Mouse (Mus musculus): ENCODE results near the gene Uvrag. TPM values are rescaled to one million over a fixed set of nuclear protein-coding genes. Genes with fewer than 3 reads are reported as not detected.

Gene Uvrag
- total RNA-seq, 4 experiments from 2014 or later = 17.5 to 22.1 (median 20.3) TPM

DNA sequence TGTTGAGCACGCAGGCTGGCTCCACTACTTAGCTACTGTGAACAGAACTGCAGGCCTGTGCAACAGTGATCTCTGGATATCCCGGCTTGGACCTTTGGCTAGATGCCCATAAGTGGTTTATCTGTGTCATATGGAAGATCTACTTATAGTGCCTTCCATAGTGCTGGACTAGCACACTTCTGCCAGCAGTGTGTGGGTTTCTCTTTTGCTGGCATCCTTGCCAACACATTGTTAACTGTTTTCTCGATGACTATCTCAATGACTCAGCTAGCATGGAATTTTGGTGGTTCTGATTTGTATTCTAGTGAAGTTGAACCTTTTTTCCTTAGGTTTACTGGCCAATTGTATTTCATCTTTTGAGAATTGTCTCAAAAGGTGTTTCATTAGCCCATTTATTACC lies 117.0 kb downstream of the Uvrag start:
- DNase-seq (ENCODE audit: low spot score) = no peak

GRCm38 (mm10) chr7:99021277-99021676 lies 119.7 kb downstream of the Uvrag start:
- DNase-seq (ENCODE audit: low spot score) = no peak

DNA sequence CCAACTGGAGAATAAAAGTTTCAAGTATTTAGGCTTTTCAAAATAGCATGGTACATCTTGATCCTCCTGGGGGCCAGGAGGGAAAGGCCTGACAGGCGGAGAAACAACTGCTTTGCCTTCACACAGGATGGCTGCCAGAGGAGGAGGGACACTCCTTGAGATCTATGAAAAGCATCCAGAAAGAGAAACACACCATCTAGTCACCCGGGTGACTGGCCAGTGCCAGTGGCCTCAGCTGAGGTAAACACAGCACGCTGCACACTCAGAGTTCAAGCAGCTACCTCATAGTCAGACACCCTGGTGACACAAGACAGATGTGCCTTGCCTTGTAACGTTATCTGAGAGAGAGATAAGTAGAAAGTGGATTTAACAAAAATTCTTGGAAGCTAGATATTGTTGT lies 120.6 kb downstream of the Uvrag start:
- DNase-seq (ENCODE audit: low spot score) = peak; percentile 42

DNA sequence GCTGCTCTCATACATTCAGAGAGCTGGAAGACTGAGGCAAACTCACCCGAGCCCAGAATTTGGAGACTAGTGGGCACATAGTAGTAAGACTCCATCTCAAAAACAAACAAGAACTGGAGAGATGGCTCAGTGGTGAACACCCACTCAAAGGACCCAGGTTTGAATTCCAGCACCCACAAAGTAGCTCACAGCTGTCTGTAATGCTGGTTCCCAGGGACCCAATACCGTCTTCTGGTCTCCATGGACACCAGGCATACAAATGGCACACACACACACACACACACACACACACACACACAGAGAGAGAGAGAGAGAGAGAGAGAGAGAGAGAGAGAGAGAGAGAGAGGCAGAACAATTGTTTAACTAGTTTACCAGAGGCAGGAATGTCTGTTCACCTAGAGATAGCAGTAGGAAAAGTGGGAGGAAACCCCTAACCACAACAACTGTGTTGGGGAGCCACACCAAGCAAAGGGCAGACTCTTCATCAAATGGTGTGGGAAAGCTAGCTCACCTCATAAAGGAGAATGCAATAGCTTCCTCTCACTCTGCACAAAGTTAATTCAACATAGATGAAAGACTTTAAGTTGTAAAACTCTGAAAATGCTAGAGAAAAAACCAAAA lies 123.6 kb downstream of the Uvrag start:
- DNase-seq (ENCODE audit: low spot score) = no peak

DNA sequence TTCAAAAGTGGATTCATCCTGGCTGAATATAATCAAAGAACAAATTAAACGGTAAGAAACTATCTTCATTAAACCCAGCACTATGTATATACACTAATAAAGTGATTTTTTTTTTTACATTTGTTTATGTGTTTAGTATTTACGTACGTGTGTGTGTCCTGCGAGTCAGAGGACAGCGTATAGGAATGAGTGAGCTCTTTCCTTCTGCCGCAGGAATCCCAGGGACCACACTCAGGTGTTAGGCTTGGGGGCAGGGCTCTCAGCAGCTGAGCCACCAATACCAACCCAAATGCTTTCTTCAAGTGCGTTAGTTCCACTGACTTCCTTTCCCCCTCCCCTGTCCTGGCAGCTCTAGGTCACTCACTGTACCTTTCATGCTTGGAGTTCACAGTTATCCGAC lies 125.0 kb downstream of the Uvrag start:
- DNase-seq (ENCODE audit: low spot score) = no peak

DNA sequence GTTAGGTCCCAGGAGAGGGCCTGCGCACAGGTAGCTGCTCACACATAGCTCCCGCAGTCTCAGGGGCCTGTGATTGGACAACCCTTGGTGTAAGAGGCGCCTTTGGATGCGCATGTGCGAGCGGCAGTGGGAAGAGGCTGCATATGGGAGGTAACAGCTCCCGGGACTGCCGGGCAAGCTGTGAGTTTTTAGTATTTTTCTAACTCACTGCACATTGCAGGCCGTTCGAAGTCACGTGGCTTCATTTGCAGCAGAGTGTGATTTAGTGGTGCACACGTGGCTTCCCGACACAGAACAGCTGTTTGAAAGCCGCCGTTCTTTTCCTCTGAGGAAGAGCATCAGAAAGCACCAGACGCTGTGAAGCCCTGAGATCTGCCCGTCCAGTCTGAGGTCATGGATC lies 125.5 kb downstream of the Uvrag start:
- DNase-seq (ENCODE audit: low spot score) = no peak

GRCm38 (mm10) chr7:99014620-99015019 lies 126.3 kb downstream of the Uvrag start:
- no peak for DNase-seq (ENCODE audit: low spot score)

GRCm38 (mm10) chr7:99007506-99008354 lies 133.2 kb downstream of the Uvrag start:
- DNase-seq (ENCODE audit: low spot score) = no peak

GRCm38 (mm10) chr7:99003231-99003630 lies 137.7 kb downstream of the Uvrag start:
- no peak for DNase-seq (ENCODE audit: low spot score)

DNA sequence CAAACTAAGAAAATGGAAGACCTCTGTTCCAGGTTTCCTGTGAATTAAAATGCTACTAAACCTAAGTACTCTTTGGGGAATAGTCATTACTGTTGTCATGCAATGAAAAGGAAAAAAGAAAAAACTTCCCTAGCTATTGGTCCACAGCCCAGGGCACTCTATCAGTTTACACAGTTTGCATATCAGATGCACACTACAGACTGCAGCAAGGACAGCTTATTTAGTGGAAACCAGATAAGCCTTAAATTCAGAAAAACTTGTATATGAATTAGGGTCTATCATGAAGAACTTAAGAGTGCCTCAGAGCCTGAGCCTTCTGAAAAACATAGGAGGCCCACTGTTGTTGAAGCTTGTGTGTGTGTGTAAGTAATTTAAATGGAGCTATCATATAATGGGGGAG lies 142.2 kb downstream of the Uvrag start:
- DNase-seq (ENCODE audit: low spot score) = no peak

DNA sequence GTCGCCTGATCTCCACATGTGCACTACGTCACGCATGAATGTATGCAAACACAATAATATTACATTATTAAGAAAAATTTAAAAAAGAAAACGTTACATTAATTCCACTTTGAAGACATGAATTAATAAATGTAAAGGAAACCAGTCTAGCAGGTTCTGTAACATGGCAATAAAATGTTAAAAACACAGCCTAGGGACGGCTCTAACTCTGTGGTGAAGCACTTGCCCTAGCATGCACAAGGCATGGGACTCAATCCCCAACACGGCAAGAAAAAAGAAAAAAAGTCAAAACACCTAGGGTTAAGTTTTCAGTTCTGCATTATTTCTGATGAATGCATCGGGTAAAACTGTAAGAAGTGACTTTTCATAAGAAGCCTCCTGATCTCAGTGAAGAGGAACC lies 143.2 kb downstream of the Uvrag start:
- no peak for DNase-seq (ENCODE audit: low spot score)

- DNase-seq (ENCODE audit: low spot score) = no peak
Observed at GRCm38 (mm10) chr7:98996791-98997190, 144.2 kb downstream of the Uvrag start.

DNA sequence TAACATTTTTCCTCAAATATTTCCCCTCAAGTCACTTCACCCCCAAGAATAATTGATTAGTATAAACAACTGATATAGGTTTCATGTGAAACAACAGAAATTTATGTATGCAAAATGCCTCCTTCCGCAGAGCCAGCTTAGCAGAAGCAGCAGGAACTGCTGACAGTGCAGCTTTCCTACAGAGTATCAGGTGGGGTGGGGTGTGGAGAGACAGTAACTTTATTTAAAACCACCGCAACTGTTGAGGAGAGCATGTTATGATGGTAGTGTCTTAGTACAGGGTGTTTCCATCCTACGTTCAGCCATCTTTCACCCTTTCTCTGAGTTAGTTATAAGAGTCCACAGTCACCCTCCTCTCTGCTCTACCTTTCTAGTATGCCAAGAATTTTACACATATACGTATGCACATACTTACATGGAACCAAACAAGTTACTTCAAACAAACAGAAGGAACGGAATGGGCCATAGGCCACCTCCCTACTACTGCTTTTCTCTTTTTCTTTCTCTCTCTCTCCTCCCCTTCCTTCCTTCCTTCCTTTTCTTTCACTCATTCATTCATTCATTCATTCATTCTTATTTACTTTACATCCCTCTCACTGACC lies 145.7 kb downstream of the Uvrag start:
- DNase-seq (ENCODE audit: low spot score) = no peak

- DNase-seq (ENCODE audit: low spot score) = no peak
Observed at GRCm38 (mm10) chr7:98994137-98994536, 146.8 kb downstream of the Uvrag start.

DNA sequence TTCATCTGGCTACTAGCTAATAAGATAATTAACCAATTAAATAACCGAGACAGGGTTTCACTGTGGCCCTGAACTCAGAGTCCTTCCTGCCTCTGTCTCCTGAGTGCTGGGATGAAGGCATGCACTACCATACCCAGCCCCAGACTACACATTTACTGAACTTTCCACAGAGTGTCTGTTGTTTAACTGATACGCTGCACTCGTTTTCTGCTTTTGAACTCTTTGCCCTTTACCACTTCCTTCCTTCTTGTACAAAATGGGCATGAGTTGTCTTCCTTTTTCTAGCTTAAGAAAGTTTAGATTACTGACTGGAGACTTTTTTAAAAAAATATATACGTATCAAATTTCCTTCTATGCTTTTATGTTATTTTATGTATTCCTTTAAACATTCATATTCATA lies 147.5 kb downstream of the Uvrag start:
- DNase-seq (ENCODE audit: low spot score) = no peak

- DNase-seq (ENCODE audit: low spot score) = no peak
Observed at GRCm38 (mm10) chr7:98991204-98991761, 149.7 kb downstream of the Uvrag start.

DNA sequence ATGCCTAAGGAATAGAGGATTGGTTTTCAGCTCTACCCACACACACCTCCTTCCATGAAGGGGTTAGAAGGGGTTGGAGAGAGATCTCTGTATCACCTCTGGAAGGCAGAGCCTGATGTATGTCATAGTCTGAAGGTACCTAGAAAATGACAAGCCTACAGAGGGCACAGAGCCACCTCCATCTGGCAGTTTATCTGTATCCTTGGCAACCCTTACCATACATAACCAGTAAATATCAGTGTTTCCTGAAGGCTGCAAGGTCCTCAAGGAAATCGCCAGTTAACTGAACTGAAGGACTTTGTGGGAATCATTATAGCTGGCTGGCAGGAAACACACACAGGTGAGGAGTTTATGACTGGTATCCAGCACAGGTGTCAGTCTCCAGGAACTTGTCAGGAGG lies 150.4 kb downstream of the Uvrag start:
- DNase-seq (ENCODE audit: low spot score) = no peak

DNA sequence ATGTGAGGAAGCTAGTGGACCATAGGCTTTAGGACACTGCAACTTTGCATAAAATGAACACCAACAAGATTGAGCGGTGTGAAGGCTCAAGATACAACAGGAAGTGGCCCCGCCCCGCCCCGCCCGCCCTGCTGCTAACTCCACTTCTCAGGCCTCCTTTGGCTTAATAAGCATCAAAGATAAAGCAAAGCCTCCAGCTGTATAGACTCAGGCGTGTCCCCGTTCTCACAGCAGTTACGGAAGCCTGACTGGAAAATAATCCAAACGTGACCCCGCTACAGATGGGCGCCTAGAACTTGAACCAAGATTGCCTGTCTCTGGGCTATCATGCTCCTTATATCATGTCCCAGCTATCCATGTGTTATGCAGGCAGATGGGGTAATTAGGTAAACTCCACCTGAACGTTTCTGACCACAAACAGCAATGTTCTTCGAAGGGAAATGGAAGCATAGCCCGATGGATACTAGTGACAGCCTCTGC lies 153.9 kb downstream of the Uvrag start:
- no peak for DNase-seq (ENCODE audit: low spot score)

GRCm38 (mm10) chr7:98985935-98986334 lies 155.0 kb downstream of the Uvrag start:
- DNase-seq (ENCODE audit: low spot score) = no peak

DNA sequence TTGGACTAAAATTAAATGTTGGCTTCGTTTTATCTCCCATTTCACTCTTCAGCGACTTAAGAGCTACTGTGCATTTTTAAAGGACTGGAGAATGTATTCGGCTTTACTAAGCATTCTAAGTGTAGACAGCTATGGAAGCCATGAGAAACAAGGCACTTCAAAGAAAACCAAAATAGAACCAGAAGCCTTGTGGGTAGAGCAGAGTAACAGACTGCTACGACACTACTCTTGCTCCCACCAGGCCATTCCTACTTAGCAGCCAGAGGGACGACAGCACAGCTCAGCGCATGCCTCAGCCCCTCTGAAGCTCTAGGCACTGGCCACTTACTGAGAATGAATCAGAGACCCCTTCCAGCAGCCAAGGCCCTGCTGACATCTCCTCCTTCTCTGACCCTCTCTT lies 155.5 kb downstream of the Uvrag start:
- no peak for DNase-seq (ENCODE audit: low spot score)

DNA sequence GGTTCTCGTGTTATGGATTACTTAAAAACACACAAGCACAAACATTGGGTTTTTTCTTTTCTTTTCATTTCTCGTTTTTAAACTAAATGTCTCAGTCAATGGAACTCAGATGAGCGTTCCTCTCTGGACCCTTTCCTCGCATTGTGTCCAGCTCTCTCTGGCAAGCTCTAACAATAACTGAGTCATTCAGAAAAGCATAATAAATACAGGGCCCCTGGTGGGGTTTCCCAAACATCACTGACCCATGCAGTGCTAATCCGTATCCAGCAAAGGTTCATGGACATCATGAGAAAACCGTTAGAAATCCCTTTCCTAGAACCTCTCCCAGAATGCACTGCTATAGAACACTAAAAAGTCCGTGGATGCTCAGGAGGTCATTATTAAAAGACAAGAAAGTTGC lies 156.6 kb downstream of the Uvrag start:
- DNase-seq (ENCODE audit: low spot score) = no peak

DNA sequence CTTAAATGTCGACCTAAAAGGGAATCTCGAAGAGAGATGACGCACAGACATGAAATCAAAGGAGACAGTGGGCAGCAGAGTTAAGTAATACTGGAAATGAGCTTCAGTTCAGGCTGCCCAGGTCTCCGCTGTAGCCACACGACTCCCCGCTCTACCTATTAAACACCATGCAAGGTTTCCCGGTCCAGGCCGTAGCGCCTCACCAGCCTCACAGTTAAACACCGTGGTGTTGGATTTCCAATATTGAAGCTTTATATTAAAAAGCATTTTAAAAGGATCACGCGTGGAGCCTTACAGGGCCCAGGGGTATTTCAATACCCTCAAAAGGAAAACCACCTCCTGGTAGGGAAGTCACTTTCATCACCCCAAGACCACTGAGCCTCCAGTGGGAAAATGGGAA lies 157.9 kb downstream of the Uvrag start:
- no peak for DNase-seq (ENCODE audit: low spot score)

- no peak for DNase-seq (ENCODE audit: low spot score)
Observed at GRCm38 (mm10) chr7:98981423-98981822, 159.5 kb downstream of the Uvrag start.

Data from heart, adult 8-10 months (tissue).